Mouse (Mus musculus): ENCODE measurements around the gene Btbd35f11.
"Not testable (repeated sequence)": the region's sequence is repeated elsewhere in the genome, so short reads cannot be mapped to it uniquely, and the experiment has no call there.

Btbd35f11 gene

DNA sequence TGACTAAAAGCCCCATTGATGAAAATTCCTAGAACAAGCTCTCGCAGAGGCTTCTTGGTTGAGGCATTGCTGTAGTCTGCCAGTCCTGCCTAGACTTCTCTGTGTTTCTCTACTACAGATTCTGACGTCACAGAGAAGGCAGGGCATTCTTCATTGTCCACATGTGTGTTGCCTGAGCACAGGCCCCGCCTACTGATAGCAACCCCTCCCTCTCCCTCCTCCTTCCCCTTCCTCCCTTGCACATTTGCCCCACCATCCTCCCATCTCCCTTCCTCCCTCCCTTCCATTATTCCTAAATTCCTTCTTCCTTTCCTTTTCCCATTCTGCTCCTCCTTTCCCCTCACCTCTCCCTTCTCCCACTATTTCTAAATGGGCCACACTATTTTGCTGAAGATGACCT is at the start of gene Btbd35f11:
TSS of gene Btbd35f11 (minus strand) at position 101 of the 400 bp plus-strand sequence.
- DNase-seq (ENCODE audit: low spot score): not testable (repeated sequence)

GRCm38 (mm10) chrX:3409946-3410345 is 33.5 kb downstream of the Btbd35f11 start:
- DNase-seq (ENCODE audit: low spot score): peak; percentile 1
